Mouse (Mus musculus): ENCODE measurements around the gene Asgr1. TPM values are rescaled to one million over a fixed set of nuclear protein-coding genes. Genes with fewer than 3 reads are reported as not detected.

Asgr1 gene
- total and polyA plus RNA-seq, 2 experiments, result 680 to 730 TPM

- H3K27ac ChIP-seq (replicated peaks; ENCODE audit: insufficient read depth, low read depth, low read length), result no peak overlapping the region
- peaks cover 4% of the 10 kb centered on the region; the same call in 1 of the 2 replicates for H3K4me1 ChIP-seq (ENCODE audit: control insufficient read depth, insufficient read depth, low read length)
- H3K36me3 ChIP-seq (ENCODE audit: control insufficient read depth, insufficient read depth, low read length), result no peaks in the 10 kb centered on the region
- TF ChIP-seq POLR2A (IDR thresholded peaks at IDR 0.05; ENCODE audit: extremely low read depth, insufficient read depth, low read length) (no peak), CTCF (IDR thresholded peaks at IDR 0.05; ENCODE audit: low read depth, low read length) (no peak)
- no peaks in the 10 kb centered on the region for H3K79me2 ChIP-seq (ENCODE audit: control insufficient read depth, insufficient read depth, low read length)
- WGBS, result 63% methylated on average over 7 of the region's 7 CpGs
- no peaks in the 10 kb centered on the region for H3K27me3 ChIP-seq (ENCODE audit: control insufficient read depth, insufficient read depth, low read length)
- no peak overlapping the region for H3K9ac ChIP-seq (ENCODE audit: low read depth, low read length)
- no peak for DNase-seq (ENCODE audit: extremely low read depth, low read depth, low spot score)
- no peak overlapping the region for H3K4me3 ChIP-seq (ENCODE audit: insufficient read depth, low read depth, low read length)
Measured at GRCm38 (mm10) chr11:70038174-70038573, 15.7 kb upstream of the Asgr1 start.

DNA sequence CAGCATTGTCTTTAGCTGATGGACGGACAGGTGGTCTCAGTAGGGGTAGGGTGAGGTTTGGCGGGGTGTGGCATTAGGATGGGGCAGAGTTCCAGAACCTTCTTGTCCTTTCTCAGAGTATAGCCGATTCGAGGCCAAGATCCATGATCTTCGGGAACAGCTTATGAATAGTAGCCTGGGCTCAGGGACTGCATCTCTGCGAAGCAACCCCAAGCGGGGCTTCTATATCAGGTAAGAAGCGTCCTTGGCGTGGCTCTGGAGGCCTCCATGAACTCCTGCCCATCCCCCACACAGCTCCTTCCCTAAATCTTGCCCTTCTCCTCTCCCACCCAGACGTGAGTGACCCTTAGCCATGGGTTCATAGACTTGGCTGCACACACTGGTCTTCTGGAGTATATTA lies 14.3 kb upstream of the Asgr1 start:
- Histone ChIP-seq H3K4me1 (ENCODE audit: control insufficient read depth, insufficient read depth, low read length) (peaks cover 4% of the 10 kb centered on the region; the same call in 1 of the 2 replicates), H3K9ac (ENCODE audit: low read depth, low read length) (no peak overlapping the region), H3K36me3 (ENCODE audit: control insufficient read depth, insufficient read depth, low read length) (no peaks in the 10 kb centered on the region), H3K27ac (replicated peaks; ENCODE audit: insufficient read depth, low read depth, low read length) (no peak overlapping the region), H3K79me2 (ENCODE audit: control insufficient read depth, insufficient read depth, low read length) (no peaks in the 10 kb centered on the region), H3K27me3 (ENCODE audit: control insufficient read depth, insufficient read depth, low read length) (no peaks in the 10 kb centered on the region), H3K4me3 (ENCODE audit: insufficient read depth, low read depth, low read length) (no peak overlapping the region)
- 95% methylated on average over 10 of the region's 10 CpGs for WGBS
- TF ChIP-seq POLR2A (IDR thresholded peaks at IDR 0.05; ENCODE audit: extremely low read depth, insufficient read depth, low read length) (no peak), CTCF (IDR thresholded peaks at IDR 0.05; ENCODE audit: low read depth, low read length) (no peak)
- no peak for DNase-seq (ENCODE audit: extremely low read depth, low read depth, low spot score)

GRCm38 (mm10) chr11:70040184-70040583 lies 13.7 kb upstream of the Asgr1 start:
- 95% methylated on average over 7 of the region's 7 CpGs for WGBS
- Histone ChIP-seq H3K27ac (replicated peaks; ENCODE audit: insufficient read depth, low read depth, low read length) (no peak overlapping the region), H3K9ac (ENCODE audit: low read depth, low read length) (no peak overlapping the region), H3K36me3 (ENCODE audit: control insufficient read depth, insufficient read depth, low read length) (no peaks in the 10 kb centered on the region), H3K79me2 (ENCODE audit: control insufficient read depth, insufficient read depth, low read length) (no peaks in the 10 kb centered on the region), H3K4me3 (ENCODE audit: insufficient read depth, low read depth, low read length) (no peak overlapping the region), H3K4me1 (ENCODE audit: control insufficient read depth, insufficient read depth, low read length) (peaks cover 4% of the 10 kb centered on the region; the same call in 1 of the 2 replicates), H3K27me3 (ENCODE audit: control insufficient read depth, insufficient read depth, low read length) (no peaks in the 10 kb centered on the region)
- no peak for DNase-seq (ENCODE audit: extremely low read depth, low read depth, low spot score)
- TF ChIP-seq POLR2A (IDR thresholded peaks at IDR 0.05; ENCODE audit: extremely low read depth, insufficient read depth, low read length) (no peak), CTCF (IDR thresholded peaks at IDR 0.05; ENCODE audit: low read depth, low read length) (no peak)

DNA sequence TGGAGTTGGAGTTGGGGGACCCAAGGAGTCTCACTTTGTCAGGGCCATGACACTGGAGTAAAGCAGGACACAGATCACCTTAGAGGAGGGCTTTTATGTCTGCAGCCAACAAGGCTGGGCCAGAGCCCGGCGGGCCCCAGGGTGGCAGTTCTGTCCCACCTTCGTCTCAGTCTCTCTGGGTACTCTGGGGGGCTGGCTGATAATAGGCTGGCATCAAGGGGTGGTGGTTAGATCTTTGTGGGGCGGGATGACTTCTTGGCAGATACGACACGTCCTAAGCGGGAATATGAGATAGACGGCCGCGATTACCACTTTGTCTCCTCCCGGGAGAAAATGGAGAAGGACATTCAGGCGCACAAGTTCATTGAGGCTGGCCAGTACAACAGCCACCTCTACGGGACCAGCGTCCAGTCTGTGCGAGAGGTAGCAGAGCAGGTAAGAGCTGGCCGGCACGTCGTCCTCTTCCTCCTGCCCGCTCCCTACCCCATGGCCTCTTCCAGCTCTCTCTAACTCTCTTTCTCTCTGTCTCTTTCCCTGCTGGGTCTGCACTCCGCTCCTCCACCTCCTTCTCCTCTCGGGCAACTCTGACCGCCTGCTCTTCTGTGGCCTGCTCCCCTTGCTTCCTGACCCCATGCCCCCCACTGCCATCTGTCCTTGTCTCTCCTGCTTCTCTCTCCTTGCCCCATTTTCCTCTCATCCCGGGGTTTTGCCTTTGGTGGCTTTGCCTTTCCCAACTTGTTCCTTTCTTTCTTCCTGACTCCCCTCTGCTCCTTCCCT lies 11.4 kb upstream of the Asgr1 start:
- Histone ChIP-seq H3K4me1 (ENCODE audit: control insufficient read depth, insufficient read depth, low read length) (peaks cover 4% of the 10 kb centered on the region; the same call in 1 of the 2 replicates), H3K36me3 (ENCODE audit: control insufficient read depth, insufficient read depth, low read length) (no peaks in the 10 kb centered on the region), H3K79me2 (ENCODE audit: control insufficient read depth, insufficient read depth, low read length) (no peaks in the 10 kb centered on the region), H3K27ac (replicated peaks; ENCODE audit: insufficient read depth, low read depth, low read length) (no peak overlapping the region), H3K4me3 (ENCODE audit: insufficient read depth, low read depth, low read length) (no peak overlapping the region), H3K9ac (ENCODE audit: low read depth, low read length) (no peak overlapping the region), H3K27me3 (ENCODE audit: control insufficient read depth, insufficient read depth, low read length) (no peaks in the 10 kb centered on the region)
- TF ChIP-seq POLR2A (IDR thresholded peaks at IDR 0.05; ENCODE audit: extremely low read depth, insufficient read depth, low read length) (no peak), CTCF (IDR thresholded peaks at IDR 0.05; ENCODE audit: low read depth, low read length) (no peak)
- WGBS, result 92% methylated on average over 23 of the region's 23 CpGs
- no peak for DNase-seq (ENCODE audit: extremely low read depth, low read depth, low spot score)

DNA sequence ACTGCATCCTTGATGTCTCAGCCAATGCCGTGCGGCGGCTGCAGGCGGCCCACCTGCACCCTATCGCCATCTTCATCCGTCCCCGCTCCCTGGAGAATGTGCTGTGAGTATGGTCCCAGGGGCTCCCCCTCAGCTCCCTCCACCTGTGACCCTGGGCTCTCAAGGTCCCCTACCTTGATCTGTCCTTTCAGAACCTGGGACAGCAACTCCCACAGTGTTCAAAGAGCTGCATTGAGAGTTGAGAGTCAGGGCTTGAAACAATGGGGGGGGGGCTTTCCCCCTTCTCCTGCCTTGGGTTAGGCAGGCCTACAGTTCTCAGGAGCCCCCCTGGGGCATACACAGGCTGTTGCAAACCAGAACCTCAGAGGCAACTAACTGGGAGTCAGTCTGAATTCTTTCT lies 10.2 kb upstream of the Asgr1 start:
- H3K36me3 ChIP-seq (ENCODE audit: control insufficient read depth, insufficient read depth, low read length), result no peaks in the 10 kb centered on the region
- WGBS, result 93% methylated on average over 7 of the region's 7 CpGs
- peaks cover under 1% of the 10 kb centered on the region; the same call in 1 of the 2 replicates for H3K4me1 ChIP-seq (ENCODE audit: control insufficient read depth, insufficient read depth, low read length)
- H3K27ac ChIP-seq (replicated peaks; ENCODE audit: insufficient read depth, low read depth, low read length), result no peak overlapping the region
- no peak overlapping the region for H3K9ac ChIP-seq (ENCODE audit: low read depth, low read length)
- no peak overlapping the region for H3K4me3 ChIP-seq (ENCODE audit: insufficient read depth, low read depth, low read length)
- DNase-seq (ENCODE audit: extremely low read depth, low read depth, low spot score), result no peak
- H3K79me2 ChIP-seq (ENCODE audit: control insufficient read depth, insufficient read depth, low read length), result no peaks in the 10 kb centered on the region
- no peaks in the 10 kb centered on the region for H3K27me3 ChIP-seq (ENCODE audit: control insufficient read depth, insufficient read depth, low read length)
- TF ChIP-seq CTCF (IDR thresholded peaks at IDR 0.05; ENCODE audit: low read depth, low read length) (no peak), POLR2A (IDR thresholded peaks at IDR 0.05; ENCODE audit: extremely low read depth, insufficient read depth, low read length) (no peak)

- Histone ChIP-seq H3K9ac (ENCODE audit: low read depth, low read length) (no peak overlapping the region), H3K4me3 (ENCODE audit: insufficient read depth, low read depth, low read length) (no peak overlapping the region), H3K4me1 (ENCODE audit: control insufficient read depth, insufficient read depth, low read length) (no peaks in the 10 kb centered on the region; the same call in 1 of the 2 replicates), H3K79me2 (ENCODE audit: control insufficient read depth, insufficient read depth, low read length) (no peaks in the 10 kb centered on the region), H3K27me3 (ENCODE audit: control insufficient read depth, insufficient read depth, low read length) (no peaks in the 10 kb centered on the region), H3K27ac (replicated peaks; ENCODE audit: insufficient read depth, low read depth, low read length) (no peak overlapping the region), H3K36me3 (ENCODE audit: control insufficient read depth, insufficient read depth, low read length) (no peaks in the 10 kb centered on the region)
- 70% methylated on average over 9 of the region's 9 CpGs for WGBS
- no peak for TF ChIP-seq CTCF (IDR thresholded peaks at IDR 0.05; ENCODE audit: low read depth, low read length)
- TF ChIP-seq POLR2A (IDR thresholded peaks at IDR 0.05; ENCODE audit: extremely low read depth, insufficient read depth, low read length), result no peak
- DNase-seq (ENCODE audit: extremely low read depth, low read depth, low spot score), result no peak
Measured at GRCm38 (mm10) chr11:70045435-70045834, 8.4 kb upstream of the Asgr1 start.

Measured in liver, adult 2 months (tissue).